Mouse (Mus musculus): Measurements from ENCODE around the gene Btbd35f24. TPM values are rescaled to one million over a fixed set of nuclear protein-coding genes. Genes with fewer than 3 reads are reported as not detected.
"Not testable (repeated sequence)": the region's sequence is repeated elsewhere in the genome, so short reads cannot be mapped to it uniquely, and the experiment has no call there.

The Btbd35f24 gene
- polyA plus RNA-seq (2014; fragmentation: Nextera tagmentation; extraction: Ambion mirVana), result not detected in 2 replicates

DNA sequence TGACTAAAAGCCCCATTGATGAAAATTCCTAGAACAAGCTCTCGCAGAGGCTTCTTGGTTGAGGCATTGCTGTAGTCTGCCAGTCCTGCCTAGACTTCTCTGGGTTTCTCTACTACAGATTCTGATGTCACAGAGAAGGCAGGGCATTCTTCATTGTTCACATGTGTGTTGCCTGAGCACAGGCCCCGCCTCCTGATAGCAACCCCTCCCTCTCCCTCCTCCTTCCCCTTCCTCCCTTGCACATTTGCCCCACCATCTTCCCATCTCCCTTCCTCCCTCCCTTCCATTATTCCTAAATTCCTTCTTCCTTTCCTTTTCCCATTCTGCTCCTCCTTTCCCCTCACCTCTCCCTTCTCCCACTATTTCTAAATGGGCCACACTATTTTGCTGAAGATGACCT, at the start of gene Btbd35f24:
Gene Btbd35f24, minus strand, starts transcription at position 101 of the 400 bp plus-strand sequence.
- H3K4me1 ChIP-seq (replicated peaks; ENCODE audit: control insufficient read depth, insufficient read depth, low read length); H3K27me3 ChIP-seq (ENCODE audit: control insufficient read depth, insufficient read depth, low read length); H3K27ac ChIP-seq (ENCODE audit: low read depth, low read length); H3K36me3 ChIP-seq (ENCODE audit: control insufficient read depth, insufficient read depth, low read length); ATAC-seq (replicated peaks; ENCODE audit: low FRiP score); H3K9me3 ChIP-seq (ENCODE audit: control insufficient read depth, low read length); H3K9ac ChIP-seq (ENCODE audit: low read length); H3K4me3 ChIP-seq (ENCODE audit: low read depth, low read length); H3K4me2 ChIP-seq (ENCODE audit: low read depth, low read length, severe bottlenecking); DNase-seq (ENCODE audit: low spot score): not testable (repeated sequence)
- WGBS, result 50% methylated on average over 1 of the region's 2 CpGs

Other genes starting within 250 kb of the Btbd35f24 start
- gene Btbd35f23, start 119.0 kb downstream of the Btbd35f24 start, polyA plus RNA-seq (2014; fragmentation: Nextera tagmentation; extraction: Ambion mirVana), result not detected in 2 replicates
- not detected in 2 replicates for gene Btbd35f11, start 247.9 kb upstream of the Btbd35f24 start, polyA plus RNA-seq (2014; fragmentation: Nextera tagmentation; extraction: Ambion mirVana)